Mouse (Mus musculus) left cerebral cortex, postnatal 36 days (tissue): ENCODE results near the gene Hmox2. TPM values are rescaled to one million over a fixed set of nuclear protein-coding genes. Genes with fewer than 3 reads are reported as not detected.
A peak's percentile ranks its signal among the peaks of the same experiment; 100 is the strongest.
"Not testable (repeated sequence)": the region's sequence is repeated elsewhere in the genome, so short reads cannot be mapped to it uniquely, and the experiment has no call there.

Experiments
- DNase-seq, 2 experiments: peaks; one replicate each; pipeline ENCODE4 v3.0.0; 2021 to 2022; ENCODE audit warnings: low spot score in 2 of 2, mixed read lengths in 1 of 2
- intact Hi-C: fragments of 180-260 bp; cut with DNase I; formaldehyde crosslinking; loops from one replicate; pipeline ENCODE4 v1.15.1; 2025
- total RNA-seq, 2 experiments: library from RNA; stranded (reverse); gene quantifications; 2 replicates each; pipeline ENCODE4 v1.2.3; 2021

Gene Hmox2
- total RNA-seq = 10 to 100 TPM; 77.2 to 88.6 TPM

- intact Hi-C loops = no loop called here
- peak; percentile 91 to 93 for DNase-seq
Observed at GRCm38 (mm10) chr16:4725780-4726527, at the start of gene Hmox2. Gene Hmox2 (plus strand): TSS chr16:4726361.

GRCm38 (mm10) chr16:4676836-4677235 is 49.3 kb upstream of the Hmox2 start:
- intact Hi-C loops = no loop called here
- DNase-seq = no peak

GRCm38 (mm10) chr16:4678080-4678479 is 48.1 kb upstream of the Hmox2 start:
- DNase-seq = no peak
- intact Hi-C loops = no loop called here

GRCm38 (mm10) chr16:4679121-4680018 is 46.8 kb upstream of the Hmox2 start, which contains the start of gene Coro7:
Gene Coro7 (minus strand): TSS chr16:4679777.
- intact Hi-C loops = loop anchor here (5.0 kb wide), 1 partner anchor 108 kb away; no protein-coding TSS in a partner anchor
- DNase-seq = peak; percentile 86 to 87

GRCm38 (mm10) chr16:4680922-4681455 is 45.2 kb upstream of the Hmox2 start:
- not testable (repeated sequence) for DNase-seq
- intact Hi-C loops = loop anchor here (5.0 kb wide), 1 partner anchor 106 kb away; no protein-coding TSS in a partner anchor

GRCm38 (mm10) chr16:4682628-4683179 is 43.5 kb upstream of the Hmox2 start:
- no peak for DNase-seq
- intact Hi-C loops = loop anchor here (5.0 kb wide), 1 partner anchor 105 kb away; no protein-coding TSS in a partner anchor

GRCm38 (mm10) chr16:4683193-4683580 is 43.0 kb upstream of the Hmox2 start:
- no peak for DNase-seq
- intact Hi-C loops = loop anchor here (5.0 kb wide), 1 partner anchor 104 kb away; no protein-coding TSS in a partner anchor

- intact Hi-C loops = loop anchor here (5.0 kb wide), 1 partner anchor 103 kb away; no protein-coding TSS in a partner anchor
- DNase-seq = peak; percentile 95 to 97
Observed at GRCm38 (mm10) chr16:4683581-4684456, 42.3 kb upstream of the Hmox2 start.

- DNase-seq = no peak
- intact Hi-C loops = loop anchor here (5.0 kb wide), 1 partner anchor 103 kb away; no protein-coding TSS in a partner anchor
Observed at GRCm38 (mm10) chr16:4684457-4684791, 41.7 kb upstream of the Hmox2 start.

- not testable (repeated sequence) for DNase-seq
Observed at GRCm38 (mm10) chr16:4689371-4689770, 36.8 kb upstream of the Hmox2 start.

GRCm38 (mm10) chr16:4701211-4701610 is 24.9 kb upstream of the Hmox2 start:
- intact Hi-C loops = no loop called here
- DNase-seq = no peak

More at GRCm38 (mm10) chr16:4689371-4689770, 36.8 kb upstream of the Hmox2 start:
- intact Hi-C loops = not testable (repeated sequence)

- no peak for DNase-seq
- intact Hi-C loops = no loop called here
Observed at GRCm38 (mm10) chr16:4702646-4703045, 23.5 kb upstream of the Hmox2 start.

GRCm38 (mm10) chr16:4705541-4705940 is 20.6 kb upstream of the Hmox2 start:
- DNase-seq = no peak
- intact Hi-C loops = no loop called here

GRCm38 (mm10) chr16:4711173-4711572 is 15.0 kb upstream of the Hmox2 start:
- no peak for DNase-seq
- intact Hi-C loops = no loop called here

GRCm38 (mm10) chr16:4713861-4714710 is 12.1 kb upstream of the Hmox2 start:
- intact Hi-C loops = no loop called here
- no peak for DNase-seq

- intact Hi-C loops = loop anchor here (5.0 kb wide), 1 partner anchor 69 kb away; no protein-coding TSS in a partner anchor
- no peak for DNase-seq
Observed at GRCm38 (mm10) chr16:4717866-4718265, 8.3 kb upstream of the Hmox2 start.

GRCm38 (mm10) chr16:4718753-4719518 is 7.2 kb upstream of the Hmox2 start, which contains the start of gene Nmral1:
Gene Nmral1 (minus strand): TSS chr16:4719356.
- intact Hi-C loops = loop anchor here (5.0 kb wide), 1 partner anchor 68 kb away; no protein-coding TSS in a partner anchor

More at GRCm38 (mm10) chr16:4718753-4719518, 7.2 kb upstream of the Hmox2 start, which contains the start of gene Nmral1:
- DNase-seq = peak; percentile 62 to 65
